Mouse (Mus musculus) spleen, postnatal 4 days (tissue): ENCODE measurements around the gene Kndc1.
A peak's percentile ranks its signal among the peaks of the same experiment; 100 is the strongest.

Experiments used
- DNase-seq, 2 experiments: peaks; one replicate each; pipeline ENCODE4 v3.0.0; 2022; ENCODE audit warnings: low spot score in 2 of 2

The Kndc1 gene

GRCm38 (mm10) chr7:139894655-139895557, at the start of gene Kndc1:
Kndc1 (plus strand) TSS chr7:139894696.
- DNase-seq: no peak

GRCm38 (mm10) chr7:139845101-139845500, 49.4 kb upstream of the Kndc1 start:
- no peak for DNase-seq

GRCm38 (mm10) chr7:139850152-139850551, 44.3 kb upstream of the Kndc1 start:
- no peak for DNase-seq

GRCm38 (mm10) chr7:139850677-139851076, 43.8 kb upstream of the Kndc1 start:
- no peak for DNase-seq

- DNase-seq: no peak
These were observed 43.4 kb upstream of the Kndc1 start for GRCm38 (mm10) chr7:139851098-139851497.

- DNase-seq: no peak
These were observed 39.2 kb upstream of the Kndc1 start for GRCm38 (mm10) chr7:139855261-139855660.

GRCm38 (mm10) chr7:139861411-139861810, 33.1 kb upstream of the Kndc1 start:
- DNase-seq: peak in 1 of 2 experiments; percentile 70

- no peak for DNase-seq
These were observed 31.4 kb upstream of the Kndc1 start for GRCm38 (mm10) chr7:139863076-139863475.

- no peak for DNase-seq
These were observed 30.2 kb upstream of the Kndc1 start for GRCm38 (mm10) chr7:139864253-139864652.

GRCm38 (mm10) chr7:139864871-139865270, 29.6 kb upstream of the Kndc1 start:
- no peak for DNase-seq

GRCm38 (mm10) chr7:139871014-139871413, 23.5 kb upstream of the Kndc1 start:
- DNase-seq: no peak

GRCm38 (mm10) chr7:139877167-139877792, 17.2 kb upstream of the Kndc1 start:
- DNase-seq: no peak

- DNase-seq: no peak
These were observed 16.4 kb upstream of the Kndc1 start for GRCm38 (mm10) chr7:139878122-139878521.

- no peak for DNase-seq
These were observed 15.9 kb upstream of the Kndc1 start for GRCm38 (mm10) chr7:139878621-139879020.

- no peak for DNase-seq
These were observed 11.0 kb upstream of the Kndc1 start for GRCm38 (mm10) chr7:139883545-139883944.

- DNase-seq: no peak
These were observed 2.7 kb upstream of the Kndc1 start for GRCm38 (mm10) chr7:139891779-139892178.

- no peak for DNase-seq
These were observed 1.8 kb downstream of the Kndc1 start for GRCm38 (mm10) chr7:139896271-139896670.

- DNase-seq: no peak
These were observed 2.3 kb downstream of the Kndc1 start for GRCm38 (mm10) chr7:139896796-139897195.

- DNase-seq: no peak
These were observed 4.1 kb downstream of the Kndc1 start for GRCm38 (mm10) chr7:139898606-139899005.

GRCm38 (mm10) chr7:139899505-139899904, 5.0 kb downstream of the Kndc1 start:
- no peak for DNase-seq

- DNase-seq: no peak
These were observed 6.0 kb downstream of the Kndc1 start for GRCm38 (mm10) chr7:139900456-139900855.

GRCm38 (mm10) chr7:139900896-139901295, 6.4 kb downstream of the Kndc1 start:
- no peak for DNase-seq

GRCm38 (mm10) chr7:139901981-139902380, 7.5 kb downstream of the Kndc1 start:
- no peak for DNase-seq
